10 mouse cellular contexts compared by ENCODE assay signal in the genomic region with DNA sequence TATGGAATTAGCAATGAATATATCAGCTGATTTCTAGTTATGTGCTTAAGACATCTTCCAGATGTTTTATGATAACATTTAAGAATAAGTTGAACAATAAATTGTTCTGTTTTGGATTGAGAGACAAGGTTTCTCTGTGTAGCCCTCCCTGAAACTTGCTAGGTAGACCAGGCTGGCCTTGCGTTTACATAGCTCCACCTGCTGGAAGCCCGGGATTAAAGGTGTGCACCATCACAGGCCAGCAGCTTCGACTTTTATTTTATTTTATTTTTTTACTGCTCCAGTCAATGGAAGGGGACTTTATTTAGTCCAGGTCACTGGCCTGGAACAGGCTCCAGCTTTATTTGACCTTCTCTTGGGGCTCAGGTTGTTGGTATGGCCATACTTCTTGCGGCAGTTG. TPM values are rescaled to one million over a fixed set of nuclear protein-coding genes. Genes with fewer than 3 reads are reported as not detected.
A peak's percentile ranks its signal among the peaks of the same experiment; 100 is the strongest.
DNase-seq lines count a peak whose midpoint lies in the region; ATAC-seq and TF ChIP-seq lines count a peak whose summit lies in the region.
"Had no signal": no experiment of that assay in that cellular context is flagged by ENCODE, and none has a peak within 500 bp of the region (broad histone marks: within the 10 kb centered on the region; RNA-seq: fewer than 3 reads in every experiment).

No protein-coding gene starts in this region.

- TF ChIP-seq CTCF in lung, adult 2 months (IDR thresholded peaks at IDR 0.05; ENCODE audit: insufficient read depth, low read length) = peak; percentile 55

- ATAC-seq in megakaryocyte progenitor cell, adult 5-6 weeks (replicated peaks; ENCODE audit: poor library complexity) = peak; percentile 49; the same call in 1 of the 2 replicates

- H3K4me1 ChIP-seq in lung, adult 2 months (ENCODE audit: control insufficient read depth, insufficient read depth, low read length) = peaks cover 2% of the 10 kb centered on the region; the same call in 1 of the 2 replicates

- intact Hi-C loops in left cerebral cortex, postnatal 4 days (cut with DNase I) = loop anchor here (2.0 to 10.0 kb wide), 2 partner anchors 87 to 181 kb away; no protein-coding TSS in a partner anchor

- WGBS in lung, adult 2 months = 37% methylated on average over 4 of the region's 4 CpGs

- H3K4me3 ChIP-seq in lung, adult 2 months (replicated peaks; ENCODE audit: extremely low read depth, low read depth, low read length) = no peak overlapping the region
- H3K4me3 ChIP-seq: stomach, embryonic 15.5 days had no signal

- TF ChIP-seq POLR2A in lung, adult 2 months (IDR thresholded peaks at IDR 0.05; ENCODE audit: borderline replicate concordance, extremely low read depth, low read depth, low read length) = no peak

- DNase-seq in cerebellum, postnatal 10 days = peak; percentile 64 to 74
- no peak for DNase-seq in cerebellum, adult 9-11 months
- no peak for DNase-seq in lung, adult 2 months
- no peak for DNase-seq in lung, adult 18-20 months
- peak; percentile 45 for DNase-seq in T-cell, adult 2 months (ENCODE audit: low spot score)
- DNase-seq in left cerebral cortex, postnatal 4 days = no peak
- no peak for DNase-seq in layer of hippocampus, postnatal 14 days (ENCODE audit: low spot score in 2 of 2)
- DNase-seq: layer of hippocampus, adult 9-11 months had no signal

RNA-seq across cellular contexts. Expression of a gene that starts 32.1 kb away (rescaled TPM):
- 55.7 and 82.7 TPM in 2 replicates for polyA plus RNA-seq in lung, adult 2 months (2012; rRNA removed)
- total RNA-seq in megakaryocyte progenitor cell, adult 5-6 weeks (2015) = 22.1 and 25.9 TPM in 2 replicates
- total RNA-seq in megakaryocyte progenitor cell, adult 5-6 weeks (2017) = 24.7 and 25.1 TPM in 2 replicates
- 10 to 100 TPM; 83.3 to 89.3 TPM for total RNA-seq in left cerebral cortex, postnatal 4 days (2021)
- 10 to 100 TPM; 43.7 to 44.5 TPM for total RNA-seq in layer of hippocampus, postnatal 14 days (2021)

RNA-seq across cellular contexts. Expression of a gene that starts 34.6 kb away (rescaled TPM):
- polyA plus RNA-seq in lung, adult 2 months (2012; rRNA removed) = 11.4 and 17.4 TPM in 2 replicates
- 101 and 132 TPM in 2 replicates for total RNA-seq in megakaryocyte progenitor cell, adult 5-6 weeks (2015)
- total RNA-seq in megakaryocyte progenitor cell, adult 5-6 weeks (2017) = 384 and 526 TPM in 2 replicates
- 10 to 100 TPM; 90.4 to 98.0 TPM for total RNA-seq in left cerebral cortex, postnatal 4 days (2021)
- 100 to 1,000 TPM; 101 TPM for total RNA-seq in layer of hippocampus, postnatal 14 days (2021)

RNA-seq across cellular contexts. Expression of a gene that starts 59.2 kb away (rescaled TPM):
- polyA plus RNA-seq in lung, adult 2 months (2012; rRNA removed) = 28.8 and 36.1 TPM in 2 replicates
- not detected in 2 replicates for total RNA-seq in megakaryocyte progenitor cell, adult 5-6 weeks (2015)
- total RNA-seq in megakaryocyte progenitor cell, adult 5-6 weeks (2017) = not detected in 2 replicates
- total RNA-seq in left cerebral cortex, postnatal 4 days (2021) = 1 to 10 TPM; 2.4 to 2.5 TPM
- total RNA-seq in layer of hippocampus, postnatal 14 days (2021) = 10 to 100 TPM in 1 of 2 experiments, 1 to 10 TPM in 1; 6.8 to 11.9 TPM

Comparison
In these comparisons a context has a peak if more than half of its experiments do, and no peak if none do; other contexts are left out.
1. DNase-seq: peak in cerebellum, postnatal 10 days (2 of 2) and T-cell, adult 2 months (single experiment); none in cerebellum, adult 9-11 months (single experiment), lung, adult 2 months (single experiment), lung, adult 18-20 months (0 of 2), left cerebral cortex, postnatal 4 days (single experiment) and layer of hippocampus, postnatal 14 days (0 of 2).